Mouse (Mus musculus) ES-Bruce4 (cell line): ENCODE data around the gene Rassf2.

ENCODE experiments used
- CTCF ChIP-seq: IDR thresholded peaks from one replicate; pipeline ENCODE4 v1.8.1; 2011; ENCODE audit warnings: low read depth, low read length
- EP300 ChIP-seq: IDR thresholded peaks from 2 replicates; pipeline ENCODE4 v1.6.1; 2011; ENCODE audit warnings: low read depth, low read length; ENCODE audit not compliant: insufficient read depth

- TF ChIP-seq CTCF (no peak), EP300 (no peak)
Observed at GRCm38 (mm10) chr2:131997356-131997755, 32.7 kb downstream of the Rassf2 start.
